Mouse (Mus musculus): Measurements from ENCODE around the gene Mbtd1. TPM values are rescaled to one million over a fixed set of nuclear protein-coding genes. Genes with fewer than 3 reads are reported as not detected.

Gene Mbtd1
- polyA plus RNA-seq, 1 experiment from 2014 or later, result 24.3 TPM

- H3K9ac ChIP-seq, result no peak overlapping the region
- peaks cover 55% of the 10 kb centered on the region for H3K36me3 ChIP-seq (ENCODE audit: insufficient read depth)
- TF ChIP-seq CTCF (IDR thresholded peaks at IDR 0.05; ENCODE audit: low read depth), result no peak
- no peak overlapping the region for H3K4me2 ChIP-seq
- ATAC-seq (ENCODE audit: insufficient read depth) (no peak), DNase-seq (no peak)
- no peaks in the 10 kb centered on the region for H3K4me1 ChIP-seq (ENCODE audit: insufficient read depth)
- H3K4me3 ChIP-seq (ENCODE audit: low read depth, low read length), result no peak overlapping the region
- no peaks in the 10 kb centered on the region for H3K9me3 ChIP-seq (ENCODE audit: low read depth, low read length)
- H3K27me3 ChIP-seq (ENCODE audit: insufficient read depth, low read length), result no peaks in the 10 kb centered on the region
- 87% methylated on average over 4 of the region's 4 CpGs for WGBS
- H3K27ac ChIP-seq (ENCODE audit: low read depth), result no peak overlapping the region
Measured at GRCm38 (mm10) chr11:93862045-93862623, 23.5 kb upstream of the Mbtd1 start.

DNA sequence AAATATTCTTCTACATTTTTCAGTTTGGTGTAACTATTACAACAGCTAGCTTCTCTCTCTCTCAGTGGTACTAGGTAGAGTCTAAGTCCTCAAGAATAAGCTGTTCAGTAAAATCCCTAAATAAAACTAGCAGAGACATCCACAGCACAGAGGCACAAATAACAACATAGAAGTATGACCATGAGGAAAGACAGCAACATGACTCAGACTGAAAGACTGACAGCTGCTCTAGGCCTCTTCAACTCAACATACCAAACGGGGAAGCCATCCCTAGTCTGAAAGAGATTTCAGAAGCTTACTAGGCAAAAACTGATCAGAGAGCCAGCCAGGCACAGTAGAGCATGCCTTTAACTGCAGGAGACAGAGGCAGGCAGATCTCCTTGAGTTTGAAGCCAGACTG is 23.0 kb upstream of the Mbtd1 start:
- no peak for ATAC-seq (ENCODE audit: insufficient read depth)
- H3K27ac ChIP-seq (ENCODE audit: low read depth), result no peak overlapping the region
- no peaks in the 10 kb centered on the region for H3K4me1 ChIP-seq (ENCODE audit: insufficient read depth)
- H3K9me3 ChIP-seq (ENCODE audit: low read depth, low read length), result no peaks in the 10 kb centered on the region
- no peak overlapping the region for H3K4me3 ChIP-seq (ENCODE audit: low read depth, low read length)
- WGBS, result 82% methylated on average over 1 of the region's 1 CpGs
- no peak for TF ChIP-seq CTCF (IDR thresholded peaks at IDR 0.05; ENCODE audit: low read depth)
- no peak overlapping the region for H3K9ac ChIP-seq
- peaks cover 60% of the 10 kb centered on the region for H3K36me3 ChIP-seq (ENCODE audit: insufficient read depth)
- no peaks in the 10 kb centered on the region for H3K27me3 ChIP-seq (ENCODE audit: insufficient read depth, low read length)
- H3K4me2 ChIP-seq, result no peak overlapping the region
- no peak for DNase-seq

DNA sequence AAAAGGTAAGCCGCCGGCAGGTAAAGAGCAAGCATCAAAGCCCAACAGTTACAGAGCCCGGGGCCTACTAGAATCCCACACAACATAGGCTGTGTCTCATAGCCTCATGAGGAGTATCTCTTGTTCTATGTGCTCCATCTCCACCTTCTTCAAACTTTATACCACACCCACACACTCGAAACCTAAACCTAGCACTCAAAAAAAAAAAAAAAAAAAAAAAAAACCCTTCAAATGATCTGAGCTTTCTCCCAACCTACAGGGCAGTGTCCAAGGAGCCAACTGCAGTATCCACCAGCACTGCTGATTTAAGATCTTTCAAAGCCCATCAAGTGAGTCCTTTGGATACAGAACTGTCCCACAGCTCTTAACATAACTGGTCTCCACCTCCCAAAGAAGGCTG is 1.6 kb upstream of the Mbtd1 start:
- Histone ChIP-seq H3K9ac (no peak overlapping the region), H3K36me3 (ENCODE audit: insufficient read depth) (peaks cover 38% of the 10 kb centered on the region), H3K27me3 (ENCODE audit: insufficient read depth, low read length) (no peaks in the 10 kb centered on the region), H3K9me3 (ENCODE audit: low read depth, low read length) (no peaks in the 10 kb centered on the region), H3K4me2 (peak overlapping the region; percentile 89), H3K4me3 (ENCODE audit: low read depth, low read length) (peak overlapping the region; percentile 99), H3K4me1 (ENCODE audit: insufficient read depth) (peaks cover 5% of the 10 kb centered on the region; the same call in 1 of the 2 replicates), H3K27ac (ENCODE audit: low read depth) (no peak overlapping the region)
- TF ChIP-seq CTCF (IDR thresholded peaks at IDR 0.05; ENCODE audit: low read depth), result no peak
- WGBS, result 78% methylated on average over 4 of the region's 4 CpGs
- DNase-seq (no peak), ATAC-seq (ENCODE audit: insufficient read depth) (no peak)

DNA sequence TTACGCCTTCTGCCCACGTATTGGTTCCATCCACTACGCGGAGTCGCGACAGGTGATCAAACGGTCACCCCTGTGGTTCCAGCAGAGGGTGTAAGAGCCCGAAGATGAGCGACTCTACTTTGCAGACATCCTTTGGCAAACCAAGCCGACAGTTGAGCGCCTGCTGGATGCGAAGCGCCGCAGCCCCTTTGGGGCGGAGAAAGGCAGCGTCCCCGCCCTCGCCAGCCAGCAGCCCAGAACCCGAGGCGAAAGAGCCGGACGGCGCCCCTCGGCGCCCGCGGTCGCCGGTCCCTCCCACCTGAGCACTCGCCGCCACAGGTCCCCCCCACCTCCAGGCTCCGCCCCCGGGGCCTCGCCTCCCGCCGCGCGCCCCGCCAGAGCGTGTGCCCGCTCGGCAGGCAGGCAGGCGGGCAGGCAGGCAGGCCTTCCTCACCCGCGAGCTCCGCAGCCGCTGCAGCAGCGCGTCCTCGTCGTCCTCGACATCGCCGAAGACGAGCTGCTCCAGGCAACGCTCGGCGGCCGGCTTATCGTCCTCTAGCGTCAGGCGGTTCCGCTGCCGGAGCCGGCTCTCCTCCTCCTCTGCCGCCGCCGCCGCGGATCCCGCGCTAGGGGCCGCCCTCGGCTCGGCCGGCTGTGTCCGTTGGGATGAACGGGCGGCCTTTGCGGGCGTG is 616 bp upstream of the Mbtd1 start:
- under 1% methylated on average over 76 of the region's 81 CpGs for WGBS
- H3K4me2 ChIP-seq, result peak overlapping the region; percentile 89
- H3K27ac ChIP-seq (ENCODE audit: low read depth), result peak overlapping the region; percentile 94
- ATAC-seq (ENCODE audit: insufficient read depth) (peak; percentile 59), DNase-seq (peak; percentile 72)
- H3K9ac ChIP-seq, result peak overlapping the region; percentile 90
- no peaks in the 10 kb centered on the region for H3K27me3 ChIP-seq (ENCODE audit: insufficient read depth, low read length)
- H3K36me3 ChIP-seq (ENCODE audit: insufficient read depth), result peaks cover 29% of the 10 kb centered on the region
- no peak for TF ChIP-seq CTCF (IDR thresholded peaks at IDR 0.05; ENCODE audit: low read depth)
- H3K9me3 ChIP-seq (ENCODE audit: low read depth, low read length), result no peaks in the 10 kb centered on the region
- H3K4me3 ChIP-seq (ENCODE audit: low read depth, low read length), result peak overlapping the region; percentile 99
- peaks cover 5% of the 10 kb centered on the region; the same call in 1 of the 2 replicates for H3K4me1 ChIP-seq (ENCODE audit: insufficient read depth)

DNA sequence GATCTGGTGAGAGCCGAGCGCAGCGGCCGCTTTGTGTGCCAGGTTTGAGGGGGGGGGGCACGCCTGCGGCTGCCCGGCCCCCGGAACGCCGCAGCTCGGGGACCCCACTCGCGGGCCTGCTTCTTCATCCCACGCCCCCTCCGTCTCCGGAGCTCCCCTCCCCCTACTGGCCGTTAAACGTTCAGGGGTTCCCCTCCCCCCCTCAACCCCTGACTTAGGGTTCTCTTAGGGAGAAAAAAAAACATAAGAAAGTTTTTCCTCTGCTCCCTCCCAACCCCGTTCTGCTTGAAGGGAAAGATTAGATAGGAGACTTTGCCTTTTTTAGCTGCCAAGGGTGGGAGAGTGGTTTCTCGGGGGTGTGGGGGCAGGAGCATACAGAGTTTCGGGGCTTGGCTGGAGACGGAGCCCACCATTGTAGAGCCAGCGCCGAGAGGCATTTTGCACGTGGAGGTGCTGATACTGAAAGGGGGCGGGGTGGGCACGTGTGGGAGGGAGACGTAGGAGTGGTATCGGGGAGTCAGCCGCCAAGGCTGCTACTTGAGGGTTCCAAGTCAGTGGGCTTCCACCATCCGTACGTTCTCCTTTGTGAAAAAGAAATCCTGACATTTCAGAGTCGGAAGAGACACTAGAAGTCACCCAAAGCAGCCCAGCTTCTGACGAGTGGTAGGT is 893 bp downstream of the Mbtd1 start:
- peak; percentile 23; the same call in 1 of the 2 replicates for TF ChIP-seq CTCF (IDR thresholded peaks at IDR 0.05; ENCODE audit: low read depth)
- Histone ChIP-seq H3K27ac (ENCODE audit: low read depth) (peak overlapping the region; percentile 94), H3K36me3 (ENCODE audit: insufficient read depth) (peaks cover 16% of the 10 kb centered on the region), H3K9me3 (ENCODE audit: low read depth, low read length) (no peaks in the 10 kb centered on the region), H3K4me1 (ENCODE audit: insufficient read depth) (peaks cover 5% of the 10 kb centered on the region; the same call in 1 of the 2 replicates), H3K4me2 (peak overlapping the region; percentile 89), H3K9ac (peak overlapping the region; percentile 90), H3K27me3 (ENCODE audit: insufficient read depth, low read length) (no peaks in the 10 kb centered on the region), H3K4me3 (ENCODE audit: low read depth, low read length) (peak overlapping the region; percentile 99)
- WGBS, result under 1% methylated on average over 27 of the region's 34 CpGs
- no peak for ATAC-seq (ENCODE audit: insufficient read depth)
- DNase-seq, result peak; percentile 44

GRCm38 (mm10) chr11:93887080-93887447 is 1.4 kb downstream of the Mbtd1 start:
- Histone ChIP-seq H3K4me2 (peak overlapping the region; percentile 89), H3K4me1 (ENCODE audit: insufficient read depth) (peaks cover 5% of the 10 kb centered on the region; the same call in 1 of the 2 replicates), H3K4me3 (ENCODE audit: low read depth, low read length) (peak overlapping the region; percentile 99), H3K27ac (ENCODE audit: low read depth) (0 out of 2 replicates have a peak overlapping the region, but pooled peaks have one; percentile 94), H3K27me3 (ENCODE audit: insufficient read depth, low read length) (no peaks in the 10 kb centered on the region), H3K9me3 (ENCODE audit: low read depth, low read length) (no peaks in the 10 kb centered on the region), H3K9ac (peak overlapping the region; percentile 90), H3K36me3 (ENCODE audit: insufficient read depth) (peaks cover 17% of the 10 kb centered on the region)
- DNase-seq (no peak), ATAC-seq (ENCODE audit: insufficient read depth) (no peak)
- no peak for TF ChIP-seq CTCF (IDR thresholded peaks at IDR 0.05; ENCODE audit: low read depth)
- WGBS, result 2% methylated on average over 4 of the region's 4 CpGs

- Histone ChIP-seq H3K27ac (ENCODE audit: low read depth) (no peak overlapping the region), H3K4me2 (no peak overlapping the region), H3K9ac (no peak overlapping the region), H3K4me3 (ENCODE audit: low read depth, low read length) (no peak overlapping the region), H3K27me3 (ENCODE audit: insufficient read depth, low read length) (no peaks in the 10 kb centered on the region), H3K36me3 (ENCODE audit: insufficient read depth) (peaks cover 25% of the 10 kb centered on the region; the same call in 1 of the 2 replicates), H3K4me1 (ENCODE audit: insufficient read depth) (no peaks in the 10 kb centered on the region), H3K9me3 (ENCODE audit: low read depth, low read length) (no peaks in the 10 kb centered on the region)
- WGBS, result 69% methylated on average over 3 of the region's 3 CpGs
- DNase-seq (no peak), ATAC-seq (ENCODE audit: insufficient read depth) (no peak)
- no peak for TF ChIP-seq CTCF (IDR thresholded peaks at IDR 0.05; ENCODE audit: low read depth)
Measured at GRCm38 (mm10) chr11:93897732-93898131, 12.1 kb downstream of the Mbtd1 start.
